Mouse (Mus musculus): ENCODE results near the gene 9930022D16Rik.

Gene 9930022D16Rik

DNA sequence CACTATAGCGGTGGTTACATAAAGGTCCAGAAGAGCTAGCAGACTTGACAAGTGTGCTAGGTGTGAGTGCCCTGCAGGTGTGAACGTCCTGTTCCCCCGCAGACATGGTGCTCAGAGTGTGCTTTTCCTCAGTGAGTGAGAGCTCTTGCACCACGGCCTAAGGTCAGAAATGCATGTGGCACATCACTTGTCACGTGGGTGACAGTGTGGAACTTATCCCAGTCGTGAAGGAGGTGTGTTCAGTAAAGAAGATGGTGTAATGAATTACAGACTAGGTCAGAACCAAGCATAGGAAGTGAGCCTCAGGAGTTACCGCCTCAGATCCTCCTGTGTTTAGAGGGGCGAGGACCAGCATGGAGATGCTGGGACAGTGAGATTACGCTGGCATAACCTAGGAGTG lies 18.4 kb upstream of the 9930022D16Rik start:
- ChIA-PET POLR2A (interaction anchor here in 1 of 4 experiments (1.0 to 2.0 kb wide), 3 partner anchors 8 to 39 kb away, joined by 3 to 7 read pairs (median 4); no protein-coding TSS in a partner anchor), CTCF (interaction anchor here in 2 of 4 experiments (0.6 to 1.2 kb wide), 2 partner anchors 45 to 64 kb away, joined by 3 read pairs; no protein-coding TSS in a partner anchor)

DNA sequence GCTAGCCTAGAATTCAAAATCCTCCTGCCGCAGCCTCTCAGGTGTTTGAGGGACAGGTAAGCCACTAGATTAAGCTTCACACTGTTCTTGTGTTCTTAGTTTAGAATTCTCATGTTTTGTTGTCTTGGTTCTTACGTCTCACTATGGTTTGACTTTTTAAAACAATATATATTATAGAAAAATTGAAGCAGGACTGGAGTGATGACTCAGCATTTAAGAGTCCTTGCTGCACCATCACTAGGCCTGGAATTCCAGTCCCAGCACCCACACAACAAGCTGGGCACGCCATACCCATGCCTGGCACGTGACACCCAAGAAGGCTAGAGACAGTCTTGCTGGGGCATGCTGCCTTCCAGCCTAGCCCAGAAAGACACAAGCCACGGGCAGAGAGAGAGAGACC lies 7.3 kb upstream of the 9930022D16Rik start:
- CTCF ChIA-PET = interaction anchor here in 2 of 4 experiments (0.6 kb wide), 2 partner anchors 16 to 377 kb away, joined by 3 to 5 read pairs; no protein-coding TSS in a partner anchor
- POLR2A ChIA-PET = interaction anchor here in 1 of 4 experiments (1.0 to 1.4 kb wide), 3 partner anchors 11 to 23 kb away, joined by 3 to 4 read pairs (median 3); no protein-coding TSS in a partner anchor

DNA sequence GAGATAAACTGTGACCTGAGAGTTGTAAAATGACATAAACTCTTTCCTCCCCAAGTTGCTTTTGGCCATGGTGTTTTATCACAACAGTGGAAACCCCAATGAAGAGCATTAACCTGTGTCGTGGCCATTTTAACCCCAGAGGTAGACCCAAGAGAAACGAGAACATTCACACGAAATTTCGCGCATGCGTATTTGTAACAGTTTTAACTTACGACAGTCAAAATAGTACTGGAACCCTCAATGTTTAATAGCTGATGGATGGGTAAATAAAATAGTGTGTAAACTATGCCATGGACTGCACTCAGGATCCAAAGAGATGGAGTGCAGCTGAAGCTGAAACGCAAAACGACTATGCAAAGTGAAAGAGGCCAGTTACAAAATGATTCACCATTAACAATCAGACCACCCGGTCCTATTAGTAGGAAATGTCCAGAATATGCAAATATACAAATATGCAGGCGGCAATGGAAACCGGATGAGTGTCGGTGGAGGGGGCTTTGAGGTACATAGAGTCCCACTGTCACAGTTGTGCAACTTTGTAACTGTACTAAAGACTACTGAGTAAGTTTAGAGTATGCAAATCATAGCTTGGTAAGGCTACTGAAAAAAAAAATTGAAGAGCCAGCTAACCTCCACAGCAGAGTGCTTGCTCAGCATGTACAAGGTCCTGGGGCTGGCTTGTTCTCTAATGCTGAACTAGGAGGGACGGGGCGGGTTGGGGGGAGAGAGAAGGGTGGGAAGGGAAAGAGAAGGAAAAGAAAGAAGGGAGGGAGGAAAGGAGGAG lies 3.3 kb upstream of the 9930022D16Rik start:
- POLR2A ChIA-PET = interaction anchor here in 2 of 4 experiments (0.6 to 0.7 kb wide), 2 partner anchors 12 to 1479 kb away, joined by 3 to 4 read pairs; no protein-coding TSS in a partner anchor
- CTCF ChIA-PET = interaction anchor here in 1 of 4 experiments (0.6 kb wide), 1 partner anchor 112 kb away, joined by 6 read pairs; no protein-coding TSS in a partner anchor

DNA sequence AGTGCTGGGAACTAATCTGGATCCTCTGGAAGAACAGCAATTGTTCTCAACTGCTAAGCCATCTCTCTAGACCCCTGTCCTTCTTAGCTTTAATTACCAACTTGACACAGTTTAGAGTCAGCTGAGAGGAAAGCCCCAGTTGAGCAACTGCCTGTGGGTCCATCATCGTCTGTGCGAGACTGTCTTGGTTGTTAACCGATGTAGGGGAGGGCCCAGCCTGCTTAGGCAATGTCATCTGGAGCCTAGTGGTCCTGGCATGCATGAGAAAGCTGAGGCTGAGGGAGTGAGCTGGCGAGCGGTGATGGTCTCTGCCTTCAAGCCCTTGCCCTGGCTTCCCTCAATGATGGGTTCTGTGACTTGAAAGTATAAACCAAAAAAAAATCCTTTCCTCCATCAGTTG lies 1.1 kb downstream of the 9930022D16Rik start:
- POLR2A ChIA-PET = interaction anchor here in 1 of 4 experiments (1.0 kb wide), 1 partner anchor 55 kb away, joined by 4 read pairs; no protein-coding TSS in a partner anchor

DNA sequence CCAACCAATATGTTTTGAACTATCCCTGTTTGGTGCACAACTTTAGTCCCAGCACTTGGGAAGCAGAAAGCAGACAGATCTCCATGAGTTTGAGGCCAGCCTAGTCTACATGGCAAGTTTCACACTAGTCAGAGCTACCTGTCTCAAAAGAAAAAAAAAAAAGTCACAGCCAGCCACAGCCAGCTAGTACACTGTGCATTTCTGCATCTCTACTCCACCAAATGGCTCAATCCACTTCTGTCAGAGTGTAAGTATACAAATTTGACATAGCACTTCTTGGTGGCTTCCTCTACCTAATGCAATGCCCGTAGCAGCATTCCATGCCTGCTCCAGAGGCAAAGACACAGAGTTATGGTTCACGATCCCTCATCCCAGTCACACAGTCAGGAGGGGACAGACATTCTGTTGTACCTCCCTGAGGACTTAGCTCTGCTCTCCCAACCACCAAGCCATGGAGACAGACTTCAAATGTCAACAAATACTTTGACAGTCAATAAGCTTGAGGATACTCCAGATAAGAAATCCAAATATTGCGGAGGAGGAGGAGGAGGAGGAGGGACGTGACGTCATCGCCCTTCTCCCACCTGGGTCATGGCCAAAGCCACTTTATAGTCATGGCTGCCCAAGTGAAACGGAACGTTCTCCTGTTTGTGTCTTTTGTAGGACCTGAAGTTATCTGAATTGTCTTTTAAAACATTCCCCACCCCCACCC lies 3.1 kb downstream of the 9930022D16Rik start:
- ChIA-PET POLR2A (interaction anchor here in 1 of 4 experiments (1.0 kb wide), 1 partner anchor 10 kb away, joined by 3 read pairs; no protein-coding TSS in a partner anchor), CTCF (interaction anchor here in 2 of 4 experiments (0.6 to 1.3 kb wide), 3 partner anchors 8 to 119 kb away, joined by 3 to 5 read pairs (median 4); partner anchors contain the start of genes Amz2 (in 1 of the 2) and Rgs9 (in 1 of the 2))

More for the DNA sequence above, 1.1 kb downstream of the 9930022D16Rik start:
- CTCF ChIA-PET = interaction anchor here in 2 of 4 experiments (0.7 to 1.3 kb wide), 2 partner anchors 11 to 84 kb away, joined by 3 read pairs; partner anchors contain the start of gene Amz2 (in 1 of the 2)

GRCm38 (mm10) chr11:109417472-109418040 lies 3.8 kb downstream of the 9930022D16Rik start:
- POLR2A ChIA-PET = interaction anchor here in 1 of 4 experiments (1.0 to 1.8 kb wide), 2 partner anchors 11 to 13 kb away, joined by 3 read pairs; no protein-coding TSS in a partner anchor
- CTCF ChIA-PET = interaction anchor here in 2 of 4 experiments (0.6 to 1.3 kb wide), 3 partner anchors 8 to 120 kb away, joined by 3 to 5 read pairs (median 4); partner anchors contain the start of genes Amz2 (in 1 of the 2) and Rgs9 (in 1 of the 2)

DNA sequence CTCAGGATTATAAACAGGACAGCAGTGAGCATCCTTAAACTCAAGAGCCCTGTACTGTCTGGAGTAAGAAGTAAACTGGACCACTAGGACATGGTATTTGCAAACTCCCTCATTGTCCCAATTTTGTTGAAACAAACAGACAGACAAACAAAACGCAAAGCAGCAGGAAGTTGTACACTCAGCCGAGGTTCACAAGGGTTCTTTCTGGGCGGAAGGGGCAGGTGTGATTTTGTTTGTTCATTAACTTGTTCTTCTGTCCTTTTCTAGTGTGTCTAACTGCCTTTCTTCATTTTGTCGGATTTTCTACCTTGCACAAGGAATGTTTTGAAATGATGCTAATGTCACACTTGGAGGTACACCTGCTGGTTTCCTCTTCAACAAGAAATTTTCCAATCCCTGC lies 5.7 kb downstream of the 9930022D16Rik start:
- CTCF ChIA-PET = interaction anchor here in 3 of 4 experiments (1.1 to 1.9 kb wide), 5 partner anchors 88 to 175 kb away, joined by 3 to 18 read pairs (median 7); no protein-coding TSS in a partner anchor
- POLR2A ChIA-PET = interaction anchor here in 3 of 4 experiments (0.5 to 2.0 kb wide), 8 partner anchors 13 to 192 kb away, joined by 3 to 7 read pairs (median 3); partner anchors contain the start of gene Wipi1 (in 1 of the 3)

DNA sequence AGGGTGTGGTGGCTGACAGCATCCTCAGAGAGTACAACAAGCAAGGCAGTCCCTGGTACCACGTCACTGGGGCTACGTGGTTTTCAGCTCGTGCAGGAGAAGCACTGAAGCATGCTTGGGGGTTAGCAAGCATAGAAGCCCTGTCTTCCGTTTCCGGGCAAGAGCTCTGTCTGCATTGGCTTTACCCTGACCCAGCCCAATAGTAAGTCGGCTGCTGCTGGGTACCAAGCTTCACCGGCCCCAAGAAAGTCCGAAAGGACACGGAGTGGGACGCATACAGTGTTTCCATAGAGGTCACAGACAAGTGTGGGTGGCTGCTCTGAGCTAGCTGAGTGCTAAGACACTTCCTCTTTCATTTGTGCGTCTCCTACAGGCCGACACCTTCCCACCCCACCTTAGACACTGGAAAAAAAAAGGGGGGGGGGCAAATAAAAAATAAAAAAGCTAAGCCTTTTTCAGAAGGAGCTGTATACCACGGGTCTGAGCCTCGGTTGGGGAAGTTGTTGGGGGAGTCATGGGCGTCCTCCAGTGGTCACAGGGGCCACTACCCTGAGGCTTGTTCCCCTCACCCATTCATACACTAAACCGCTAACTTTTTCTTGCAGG lies 6.3 kb downstream of the 9930022D16Rik start:
- CTCF ChIA-PET = interaction anchor here (0.6 to 1.9 kb wide), 8 partner anchors 72 to 175 kb away, joined by 3 to 18 read pairs (median 6); no protein-coding TSS in a partner anchor
- POLR2A ChIA-PET = interaction anchor here (0.5 to 2.0 kb wide), 11 partner anchors 13 to 191 kb away, joined by 3 to 7 read pairs (median 3); partner anchors contain the start of gene Wipi1 (in 1 of the 4)

DNA sequence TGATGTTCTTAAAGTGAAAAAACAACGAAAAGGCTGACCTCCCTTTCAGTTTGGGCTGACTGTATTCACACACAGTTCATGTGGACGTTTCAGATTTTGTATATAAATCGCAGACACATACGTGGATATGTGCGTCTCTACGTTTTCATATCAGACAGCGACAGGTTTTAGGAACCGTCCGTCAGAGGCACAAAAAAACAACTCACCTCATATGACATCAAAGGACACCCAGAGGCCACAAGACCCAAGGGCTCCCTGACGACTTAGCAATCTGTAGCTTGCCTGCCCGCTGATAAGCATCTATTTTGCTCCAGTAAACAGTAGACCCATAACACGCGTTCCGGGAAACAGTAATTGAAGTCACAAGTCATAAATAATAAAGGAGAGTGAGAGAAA lies 6.8 kb downstream of the 9930022D16Rik start:
- ChIA-PET CTCF (interaction anchor here (0.6 to 1.9 kb wide), 7 partner anchors 72 to 176 kb away, joined by 3 to 18 read pairs (median 6); no protein-coding TSS in a partner anchor), POLR2A (interaction anchor here in 3 of 4 experiments (0.6 to 2.0 kb wide), 7 partner anchors 14 to 162 kb away, joined by 3 to 7 read pairs (median 3); no protein-coding TSS in a partner anchor)

- ChIA-PET CTCF (interaction anchor here in 1 of 4 experiments (1.8 kb wide), 1 partner anchor 90 kb away, joined by 18 read pairs; no protein-coding TSS in a partner anchor), POLR2A (interaction anchor here in 1 of 4 experiments (1.1 to 2.0 kb wide), 2 partner anchors 64 to 90 kb away, joined by 3 to 7 read pairs; no protein-coding TSS in a partner anchor)
These were observed 7.5 kb downstream of the 9930022D16Rik start for GRCm38 (mm10) chr11:109421205-109421604.

DNA sequence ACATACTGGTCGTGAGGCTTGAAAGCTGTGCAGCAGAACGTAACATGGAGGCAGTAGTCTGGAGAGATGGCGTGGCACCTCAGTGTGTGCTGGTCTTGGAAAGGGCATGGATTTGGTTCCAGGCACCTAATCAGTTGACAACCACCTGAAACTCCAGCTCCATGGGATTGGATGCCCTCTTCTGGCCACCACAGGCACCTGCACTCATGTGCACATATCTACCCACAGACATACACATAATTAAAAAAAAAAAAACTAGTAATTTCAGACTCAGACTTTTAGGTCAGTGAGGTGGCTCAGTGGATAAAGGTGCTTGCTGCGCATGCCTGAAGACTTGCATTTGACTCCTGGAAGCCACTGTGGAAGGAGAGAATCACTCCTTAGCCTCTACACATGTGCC lies 8.5 kb downstream of the 9930022D16Rik start:
- ChIA-PET POLR2A (interaction anchor here in 1 of 4 experiments (0.6 to 0.7 kb wide), 4 partner anchors 10 to 115 kb away, joined by 3 to 5 read pairs (median 3); no protein-coding TSS in a partner anchor), CTCF (interaction anchor here in 2 of 4 experiments (0.6 to 1.5 kb wide), 3 partner anchors 16 to 197 kb away, joined by 3 to 4 read pairs (median 3); no protein-coding TSS in a partner anchor)

DNA sequence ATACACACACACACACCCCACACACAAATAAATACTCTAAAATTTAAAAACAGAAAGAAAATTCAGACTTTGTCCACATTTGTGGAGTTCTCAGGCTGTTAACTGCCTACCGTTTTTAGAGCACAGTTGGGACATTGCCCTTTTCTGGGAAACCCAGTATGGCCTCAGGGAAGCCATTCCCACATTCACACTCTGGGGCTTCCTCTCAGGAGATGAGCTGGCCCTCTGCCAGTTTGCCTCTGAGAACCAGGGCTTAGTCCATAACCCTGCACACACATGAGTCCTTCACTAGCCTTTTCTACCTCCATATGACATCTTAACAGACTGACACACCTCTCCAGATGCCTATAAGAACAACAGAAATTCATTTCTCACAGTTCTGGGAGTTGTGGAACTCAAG lies 9.6 kb downstream of the 9930022D16Rik start:
- ChIA-PET POLR2A (no interaction called here), CTCF (interaction anchor here in 2 of 4 experiments (0.5 to 0.7 kb wide), 3 partner anchors 92 to 1510 kb away, joined by 3 to 5 read pairs (median 4); no protein-coding TSS in a partner anchor)

- CTCF ChIA-PET = interaction anchor here (0.6 to 2.7 kb wide), 35 partner anchors 9 to 488 kb away, joined by 3 to 37 read pairs (median 4); partner anchors contain the start of genes Rgs9 (in 3 of the 4) and Wipi1 (in 1 of the 4)
- POLR2A ChIA-PET = interaction anchor here (0.5 to 2.4 kb wide), 20 partner anchors 11 to 253 kb away, joined by 3 to 23 read pairs (median 4); partner anchors contain the start of gene Wipi1 (in 2 of the 4)
These were observed 11.9 kb downstream of the 9930022D16Rik start, which contains the start of gene Amz2 for GRCm38 (mm10) chr11:109425392-109426271. Gene Amz2, plus strand, starts transcription at chr11:109425946.

DNA sequence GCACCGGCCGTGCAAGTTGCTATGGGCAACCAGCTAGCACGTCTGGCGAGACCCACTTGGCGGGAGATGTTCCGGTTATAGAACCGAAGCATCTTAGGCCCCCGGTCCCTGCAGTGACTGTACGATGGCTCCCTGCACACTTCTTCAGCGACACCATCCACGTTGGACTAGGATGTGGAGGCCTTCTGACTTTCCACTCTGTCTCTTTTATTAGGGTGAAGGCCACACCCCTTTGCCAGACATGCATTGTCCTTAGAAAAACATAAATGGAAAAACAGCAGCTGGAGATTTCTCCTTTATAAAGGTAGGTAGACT lies 12.5 kb downstream of the 9930022D16Rik start:
- ChIA-PET CTCF (interaction anchor here in 3 of 4 experiments (1.0 to 2.7 kb wide), 14 partner anchors 12 to 249 kb away, joined by 3 to 37 read pairs (median 6); partner anchors contain the start of genes Rgs9 (in 1 of the 3) and Wipi1 (in 1 of the 3)), POLR2A (interaction anchor here in 3 of 4 experiments (0.7 to 2.4 kb wide), 17 partner anchors 11 to 252 kb away, joined by 3 to 23 read pairs (median 4); partner anchors contain the start of gene Wipi1 (in 3 of the 3))

DNA sequence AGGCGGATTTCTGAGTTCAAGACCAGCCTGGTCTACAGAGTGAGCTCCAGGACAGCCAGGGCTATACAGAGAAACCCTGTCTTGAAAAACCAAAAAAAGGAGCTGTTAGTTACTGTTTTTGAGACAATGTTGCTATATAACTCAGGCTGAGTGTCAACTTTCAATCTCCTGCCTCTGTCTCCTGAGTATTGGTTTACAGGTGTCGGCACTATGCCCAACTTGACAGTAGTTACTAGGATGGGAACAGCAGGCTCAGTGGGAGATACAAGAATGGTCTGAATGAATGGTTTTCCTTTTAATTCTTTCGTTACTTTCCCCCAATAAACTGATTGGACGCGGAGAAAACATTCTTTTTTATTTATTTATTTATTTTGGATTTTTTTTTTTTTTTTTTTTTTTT lies 13.6 kb downstream of the 9930022D16Rik start:
- CTCF ChIA-PET = no interaction called here
- POLR2A ChIA-PET = interaction anchor here in 2 of 4 experiments (0.8 to 1.6 kb wide), 5 partner anchors 12 to 158 kb away, joined by 3 to 4 read pairs (median 3); partner anchors contain the start of gene Rgs9 (in 1 of the 2)

Measured in embryonic stem cell, embryonic (primary cell).